8 mouse cellular contexts compared by ENCODE assay signal in the genomic region with DNA sequence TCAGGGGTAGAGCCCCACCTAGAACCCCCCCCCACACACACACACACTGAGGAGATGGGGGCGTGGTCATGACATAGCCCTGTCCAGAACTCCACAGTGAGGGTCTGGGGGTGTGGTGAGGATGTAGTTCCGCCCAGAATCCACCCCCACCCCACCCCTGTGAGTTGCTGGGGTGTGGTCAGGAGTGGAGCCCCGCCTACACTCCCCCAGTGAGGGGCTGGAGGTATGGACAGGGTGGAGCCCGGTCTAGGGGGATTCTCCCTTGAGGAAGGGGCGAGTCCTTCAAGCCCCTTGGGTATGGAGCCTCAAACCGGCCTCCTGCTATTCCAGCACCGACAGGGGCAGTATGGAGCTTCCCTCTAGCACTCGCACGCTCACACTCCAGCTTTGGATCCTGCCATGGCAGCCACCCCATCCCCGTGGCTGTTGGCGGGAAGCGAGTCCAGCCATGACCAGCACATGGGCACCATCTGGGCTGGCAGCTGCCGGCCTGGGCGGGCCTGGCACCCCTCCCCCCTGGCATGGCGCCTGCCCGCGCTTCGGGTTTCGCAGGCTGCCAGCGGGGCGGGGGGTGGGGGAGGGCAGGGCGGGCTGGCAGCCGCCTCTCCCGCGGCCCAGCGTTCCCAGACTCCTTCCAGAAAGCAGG. TPM values are rescaled to one million over a fixed set of nuclear protein-coding genes. Genes with fewer than 3 reads are reported as not detected.
DNase-seq lines count a peak whose midpoint lies in the region; ATAC-seq lines count a peak whose summit lies in the region.

No protein-coding gene starts in this region.

- peak; percentile 49 for ATAC-seq in megakaryocyte progenitor cell, adult 5-6 weeks (replicated peaks; ENCODE audit: poor library complexity)
- ATAC-seq in monocyte, adult 5-6 weeks (replicated peaks; ENCODE audit: insufficient number of reproducible peaks, low FRiP score, low TSS enrichment, poor library complexity, severe bottlenecking), result no peak

- peak; percentile 92 for DNase-seq in adrenal gland, postnatal 14 days
- peak; percentile 86 for DNase-seq in embryo, embryonic 9.5 days (ENCODE audit: extremely low spot score)
- peak; percentile 95 for DNase-seq in gastrocnemius, postnatal 25 days
- DNase-seq in induced T-regulatory cell, adult 2 months (ENCODE audit: low read depth), result peak; percentile 45
- DNase-seq in left cerebral cortex, postnatal 14 days (ENCODE audit: low spot score in 2 of 2), result peak; percentile 86 to 93
- peak; percentile 85 for DNase-seq in right cerebral cortex, postnatal 14 days

- intact Hi-C loops in left cerebral cortex, postnatal 14 days (cut with DNase I), result no loop called here

RNA-seq across cellular contexts. Expression of a gene that starts 23.9 kb away (rescaled TPM):
- 0.94 and 1.9 TPM in 2 replicates for total RNA-seq in adrenal gland, postnatal 14 days (2021)
- total RNA-seq in gastrocnemius, postnatal 25 days (2021), result under 1 TPM in 1 of 2 experiments, not detected in 1; 0.67 TPM
- 1 to 10 TPM; 1.8 to 1.9 TPM for total RNA-seq in left cerebral cortex, postnatal 14 days (2021)
- 31.0 and 31.4 TPM in 2 replicates for total RNA-seq in megakaryocyte progenitor cell, adult 5-6 weeks (2015)
- total RNA-seq in megakaryocyte progenitor cell, adult 5-6 weeks (2017), result 7.5 and 17.1 TPM in 2 replicates
- total RNA-seq in monocyte, adult 5-6 weeks (2017), result 3.9 to 7.9 TPM (median 6.3 TPM) in 3 replicates

RNA-seq across cellular contexts. Expression of a gene that starts 27.9 kb away (rescaled TPM):
- 0.64 and 2.1 TPM in 2 replicates for total RNA-seq in adrenal gland, postnatal 14 days (2021)
- total RNA-seq in gastrocnemius, postnatal 25 days (2021), result under 1 TPM in 1 of 2 experiments, not detected in 1; 0.59 TPM
- total RNA-seq in left cerebral cortex, postnatal 14 days (2021), result 1 to 10 TPM; 2.8 to 4.7 TPM
- not detected in 2 replicates for total RNA-seq in megakaryocyte progenitor cell, adult 5-6 weeks (2015)
- total RNA-seq in megakaryocyte progenitor cell, adult 5-6 weeks (2017), result 0.46 TPM in 1 of 2 replicates, not detected in the other
- total RNA-seq in monocyte, adult 5-6 weeks (2017), result not detected in 3 replicates

RNA-seq across cellular contexts. Expression of a gene that starts 32.4 kb away (rescaled TPM):
- total RNA-seq in adrenal gland, postnatal 14 days (2021), result 0.48 and 1.6 TPM in 2 replicates
- total RNA-seq in gastrocnemius, postnatal 25 days (2021), result 1 to 10 TPM in 1 of 2 experiments, under 1 TPM in 1; 0.78 to 1.0 TPM
- total RNA-seq in left cerebral cortex, postnatal 14 days (2021), result 1 to 10 TPM; 2.4 to 3.2 TPM
- total RNA-seq in megakaryocyte progenitor cell, adult 5-6 weeks (2015), result 2.6 and 3.0 TPM in 2 replicates
- total RNA-seq in megakaryocyte progenitor cell, adult 5-6 weeks (2017), result 0.62 and 1.7 TPM in 2 replicates
- total RNA-seq in monocyte, adult 5-6 weeks (2017), result 2.3 to 3.7 TPM in 2 of 3 replicates, not detected in the other

RNA-seq across cellular contexts. Expression of a gene that starts 32.5 kb away (rescaled TPM):
- 52.6 and 55.6 TPM in 2 replicates for total RNA-seq in adrenal gland, postnatal 14 days (2021)
- total RNA-seq in gastrocnemius, postnatal 25 days (2021), result 10 to 100 TPM; 41.1 to 41.2 TPM
- total RNA-seq in left cerebral cortex, postnatal 14 days (2021), result 10 to 100 TPM; 82.4 to 88.6 TPM
- total RNA-seq in megakaryocyte progenitor cell, adult 5-6 weeks (2015), result 9.3 and 13.7 TPM in 2 replicates
- total RNA-seq in megakaryocyte progenitor cell, adult 5-6 weeks (2017), result 36.5 and 52.5 TPM in 2 replicates
- 18.6 to 22.3 TPM (median 20.9 TPM) in 3 replicates for total RNA-seq in monocyte, adult 5-6 weeks (2017)

RNA-seq across cellular contexts. Expression of a gene that starts 38.4 kb away (rescaled TPM):
- total RNA-seq in adrenal gland, postnatal 14 days (2021), result 40.5 and 43.3 TPM in 2 replicates
- 10 to 100 TPM; 13.5 to 14.0 TPM for total RNA-seq in gastrocnemius, postnatal 25 days (2021)
- total RNA-seq in left cerebral cortex, postnatal 14 days (2021), result 10 to 100 TPM; 74.8 to 80.3 TPM
- total RNA-seq in megakaryocyte progenitor cell, adult 5-6 weeks (2015), result 17.1 and 21.7 TPM in 2 replicates
- 17.3 and 17.8 TPM in 2 replicates for total RNA-seq in megakaryocyte progenitor cell, adult 5-6 weeks (2017)
- total RNA-seq in monocyte, adult 5-6 weeks (2017), result 8.2 to 12.9 TPM (median 11.7 TPM) in 3 replicates

Comparison
In these comparisons a context has a peak if more than half of its experiments do, and no peak if none do; other contexts are left out.
1. DNase-seq: peak in every context shown above with its lines; median percentile 95 in gastrocnemius, postnatal 25 days; 92 in adrenal gland, postnatal 14 days; 90 in left cerebral cortex, postnatal 14 days; 86 in embryo, embryonic 9.5 days; 85 in right cerebral cortex, postnatal 14 days; 45 in induced T-regulatory cell, adult 2 months.